Mouse (Mus musculus): Measurements from ENCODE around the gene Art2b. TPM values are rescaled to one million over a fixed set of nuclear protein-coding genes. Genes with fewer than 3 reads are reported as not detected.
"Not testable (repeated sequence)": the region's sequence is repeated elsewhere in the genome, so short reads cannot be mapped to it uniquely, and the experiment has no call there.

The Art2b gene
- polyA plus RNA-seq, 1 experiment from 2014 or later, result not detected

DNA sequence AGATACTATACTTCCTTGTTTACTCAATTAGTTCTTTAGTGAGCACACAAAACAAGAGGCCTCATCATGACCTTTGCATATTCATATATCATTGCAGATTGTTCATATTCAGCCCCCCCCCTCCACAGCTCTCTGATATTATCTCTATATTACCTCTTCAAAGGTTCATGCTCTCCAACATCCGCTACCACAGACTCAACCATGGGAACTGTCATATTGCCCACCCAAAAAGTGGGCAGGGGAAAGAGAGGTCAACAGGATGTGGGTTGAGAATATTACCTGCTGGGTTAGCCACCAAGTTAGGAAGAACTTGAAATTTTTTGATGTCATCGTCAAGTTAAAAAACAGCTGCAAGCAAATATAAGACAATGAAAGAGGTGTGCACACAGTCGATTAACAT lies 29.9 kb downstream of the Art2b start:
- not testable (repeated sequence) for H3K27me3 ChIP-seq; H3K4me2 ChIP-seq; H3K4me1 ChIP-seq; H3K9me3 ChIP-seq; ATAC-seq (ENCODE audit: low FRiP score); H3K4me3 ChIP-seq (replicated peaks); H3K27ac ChIP-seq; H3K36me3 ChIP-seq (replicated peaks); H3K9ac ChIP-seq
- WGBS, result 92% methylated on average over 3 of the region's 3 CpGs

DNA sequence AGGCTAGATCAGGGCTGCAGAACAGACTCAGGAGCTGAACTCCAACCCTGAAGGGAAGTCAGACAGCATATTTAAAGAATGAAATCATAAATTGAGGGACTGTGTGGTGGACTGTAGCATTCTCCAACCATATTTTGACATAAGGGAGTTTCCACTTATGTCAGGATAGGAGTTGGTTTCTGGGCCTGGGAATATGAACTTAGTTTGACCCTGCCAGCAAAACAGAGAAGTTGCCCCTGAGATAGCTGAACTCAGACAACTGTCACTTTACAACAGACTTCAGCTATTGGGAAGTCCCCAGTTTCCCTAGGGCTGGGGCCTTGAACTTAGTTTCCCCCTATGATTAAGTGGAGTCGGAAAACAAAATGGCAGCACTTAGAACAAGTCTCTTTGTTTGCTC lies 33.9 kb downstream of the Art2b start:
- Histone ChIP-seq H3K9me3 (no peaks in the 10 kb centered on the region), H3K36me3 (replicated peaks) (no peaks in the 10 kb centered on the region), H3K27me3 (no peaks in the 10 kb centered on the region), H3K4me3 (replicated peaks) (no peak overlapping the region), H3K27ac (no peak overlapping the region), H3K4me2 (no peak overlapping the region), H3K9ac (no peak overlapping the region), H3K4me1 (no peaks in the 10 kb centered on the region)
- no peak for ATAC-seq (ENCODE audit: low FRiP score)
- 83% methylated on average over 1 of the region's 1 CpGs for WGBS

- Histone ChIP-seq H3K4me1 (no peaks in the 10 kb centered on the region), H3K27ac (no peak overlapping the region), H3K4me2 (no peak overlapping the region), H3K9me3 (no peaks in the 10 kb centered on the region), H3K4me3 (replicated peaks) (no peak overlapping the region), H3K27me3 (no peaks in the 10 kb centered on the region), H3K9ac (no peak overlapping the region), H3K36me3 (replicated peaks) (no peaks in the 10 kb centered on the region)
- no peak for ATAC-seq (ENCODE audit: low FRiP score)
- 78% methylated on average over 7 of the region's 7 CpGs for WGBS
Measured at GRCm38 (mm10) chr7:101550686-101551485, 34.5 kb downstream of the Art2b start.

- Histone ChIP-seq H3K36me3 (replicated peaks) (no peaks in the 10 kb centered on the region), H3K9me3 (no peaks in the 10 kb centered on the region), H3K4me1 (no peaks in the 10 kb centered on the region), H3K27ac (no peak overlapping the region), H3K9ac (no peak overlapping the region), H3K4me2 (no peak overlapping the region), H3K4me3 (replicated peaks) (no peak overlapping the region), H3K27me3 (no peaks in the 10 kb centered on the region)
- WGBS, result 77% methylated on average over 3 of the region's 3 CpGs
- ATAC-seq (ENCODE audit: low FRiP score), result no peak
Measured at GRCm38 (mm10) chr7:101549266-101549665, 36.1 kb downstream of the Art2b start.

- Histone ChIP-seq H3K27ac (no peak overlapping the region), H3K9me3 (no peaks in the 10 kb centered on the region), H3K4me1 (no peaks in the 10 kb centered on the region), H3K27me3 (0 out of 2 replicates have a peak, but pooled peaks cover 7% of the 10 kb centered on the region), H3K36me3 (replicated peaks) (no peaks in the 10 kb centered on the region), H3K4me3 (replicated peaks) (no peak overlapping the region), H3K9ac (no peak overlapping the region), H3K4me2 (no peak overlapping the region)
- ATAC-seq (ENCODE audit: low FRiP score), result no peak
- WGBS, result 88% methylated on average over 3 of the region's 3 CpGs
Measured at GRCm38 (mm10) chr7:101547651-101548050, 37.7 kb downstream of the Art2b start.

DNA sequence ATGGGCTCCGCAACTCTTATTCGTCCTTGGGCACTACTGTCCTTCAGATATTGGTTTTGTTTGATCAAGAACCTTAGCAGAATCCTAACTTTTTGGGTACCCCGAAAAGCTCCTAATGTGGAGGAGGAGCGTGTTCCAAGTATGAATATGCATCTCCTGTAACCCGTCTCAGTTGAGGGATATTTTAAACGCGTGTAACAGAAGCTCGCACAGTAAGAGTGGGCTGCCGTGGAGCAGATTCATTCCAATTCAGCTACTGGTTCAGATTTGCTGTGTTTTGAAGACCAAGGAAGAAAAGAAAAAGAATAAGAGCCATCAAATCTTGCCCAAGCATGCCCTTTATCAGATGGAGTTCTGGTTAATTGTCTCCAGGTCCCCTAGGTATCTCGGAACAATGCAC lies 43.7 kb downstream of the Art2b start:
- H3K27ac ChIP-seq, result no peak overlapping the region
- no peak overlapping the region for H3K4me3 ChIP-seq (replicated peaks)
- H3K4me1 ChIP-seq, result 0 out of 2 replicates have a peak, but pooled peaks cover 3% of the 10 kb centered on the region
- no peak for ATAC-seq (ENCODE audit: low FRiP score)
- H3K27me3 ChIP-seq, result 0 out of 2 replicates have a peak, but pooled peaks cover 15% of the 10 kb centered on the region
- no peak overlapping the region for H3K9ac ChIP-seq
- no peak overlapping the region for H3K4me2 ChIP-seq
- 71% methylated on average over 10 of the region's 10 CpGs for WGBS
- H3K36me3 ChIP-seq (replicated peaks), result no peaks in the 10 kb centered on the region
- no peaks in the 10 kb centered on the region for H3K9me3 ChIP-seq

- H3K27me3 ChIP-seq, result 0 out of 2 replicates have a peak, but pooled peaks cover 15% of the 10 kb centered on the region
- no peak overlapping the region for H3K4me3 ChIP-seq (replicated peaks)
- no peak overlapping the region for H3K27ac ChIP-seq
- H3K9me3 ChIP-seq, result no peaks in the 10 kb centered on the region
- no peak overlapping the region for H3K4me2 ChIP-seq
- 5% methylated on average over 11 of the region's 11 CpGs for WGBS
- peak; percentile 68; the same call in 1 of the 2 replicates for ATAC-seq (ENCODE audit: low FRiP score)
- H3K4me1 ChIP-seq, result 0 out of 2 replicates have a peak, but pooled peaks cover 3% of the 10 kb centered on the region
- no peaks in the 10 kb centered on the region for H3K36me3 ChIP-seq (replicated peaks)
- H3K9ac ChIP-seq, result no peak overlapping the region
Measured at GRCm38 (mm10) chr7:101541132-101541531, 44.3 kb downstream of the Art2b start.

DNA sequence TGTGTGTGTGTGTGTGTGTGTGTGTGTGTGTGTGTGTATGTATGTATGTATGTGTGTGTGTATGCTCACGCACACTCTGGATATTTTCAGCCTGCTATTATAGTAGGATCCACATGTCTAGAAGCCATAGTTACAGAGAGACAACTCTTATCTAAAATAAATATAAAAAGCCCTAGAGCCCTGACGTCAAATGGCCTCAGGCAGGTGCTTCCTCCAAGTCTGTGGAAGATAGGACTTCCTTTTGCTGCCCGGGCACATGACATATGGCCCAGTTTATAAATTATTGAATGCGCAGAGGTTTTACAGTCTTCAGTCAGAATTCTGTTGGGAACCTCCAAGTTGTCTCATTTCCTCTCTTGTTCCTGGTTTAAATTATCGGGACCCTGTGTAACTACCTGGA lies 44.7 kb downstream of the Art2b start:
- Histone ChIP-seq H3K36me3 (replicated peaks) (no peaks in the 10 kb centered on the region), H3K4me2 (no peak overlapping the region), H3K27ac (no peak overlapping the region), H3K4me1 (0 out of 2 replicates have a peak, but pooled peaks cover 3% of the 10 kb centered on the region), H3K9ac (no peak overlapping the region), H3K27me3 (0 out of 2 replicates have a peak, but pooled peaks cover 15% of the 10 kb centered on the region), H3K9me3 (no peaks in the 10 kb centered on the region), H3K4me3 (replicated peaks) (no peak overlapping the region)
- ATAC-seq (ENCODE audit: low FRiP score), result no peak
- WGBS, result 80% methylated on average over 5 of the region's 5 CpGs

- WGBS, result 43% methylated on average over 9 of the region's 9 CpGs
- H3K4me1 ChIP-seq, result peaks cover 7% of the 10 kb centered on the region
- 0 out of 2 replicates have a peak, but pooled peaks cover 15% of the 10 kb centered on the region for H3K27me3 ChIP-seq
- H3K9me3 ChIP-seq, result no peaks in the 10 kb centered on the region
- no peak overlapping the region for H3K4me2 ChIP-seq
- no peak for ATAC-seq (ENCODE audit: low FRiP score)
- no peak overlapping the region for H3K9ac ChIP-seq
- H3K4me3 ChIP-seq (replicated peaks), result no peak overlapping the region
- H3K27ac ChIP-seq, result no peak overlapping the region
- H3K36me3 ChIP-seq (replicated peaks), result no peaks in the 10 kb centered on the region
Measured at GRCm38 (mm10) chr7:101539774-101540173, 45.6 kb downstream of the Art2b start.

GRCm38 (mm10) chr7:101538141-101538933 lies 47.1 kb downstream of the Art2b start:
- H3K9me3 ChIP-seq, result no peaks in the 10 kb centered on the region
- no peak overlapping the region for H3K9ac ChIP-seq
- 64% methylated on average over 14 of the region's 14 CpGs for WGBS
- no peak for ATAC-seq (ENCODE audit: low FRiP score)
- H3K4me2 ChIP-seq, result no peak overlapping the region
- peaks cover 13% of the 10 kb centered on the region; the same call in 1 of the 2 replicates for H3K27me3 ChIP-seq
- H3K4me3 ChIP-seq (replicated peaks), result no peak overlapping the region
- H3K4me1 ChIP-seq, result peaks cover 9% of the 10 kb centered on the region
- H3K27ac ChIP-seq, result no peak overlapping the region
- no peaks in the 10 kb centered on the region for H3K36me3 ChIP-seq (replicated peaks)

GRCm38 (mm10) chr7:101537541-101537940 lies 47.9 kb downstream of the Art2b start:
- H3K4me1 ChIP-seq, result peaks cover 9% of the 10 kb centered on the region
- no peaks in the 10 kb centered on the region for H3K36me3 ChIP-seq (replicated peaks)
- no peak overlapping the region for H3K4me2 ChIP-seq
- H3K27ac ChIP-seq, result no peak overlapping the region
- H3K9me3 ChIP-seq, result no peaks in the 10 kb centered on the region
- peaks cover 7% of the 10 kb centered on the region; the same call in 1 of the 2 replicates for H3K27me3 ChIP-seq
- no peak for ATAC-seq (ENCODE audit: low FRiP score)
- no peak overlapping the region for H3K9ac ChIP-seq
- no peak overlapping the region for H3K4me3 ChIP-seq (replicated peaks)
- WGBS, result 54% methylated on average over 8 of the region's 8 CpGs

- WGBS, result 76% methylated on average over 5 of the region's 5 CpGs
- no peak for ATAC-seq (ENCODE audit: low FRiP score)
- H3K27me3 ChIP-seq, result peaks cover 7% of the 10 kb centered on the region; the same call in 1 of the 2 replicates
- H3K4me2 ChIP-seq, result no peak overlapping the region
- no peaks in the 10 kb centered on the region for H3K36me3 ChIP-seq (replicated peaks)
- H3K4me1 ChIP-seq, result peaks cover 9% of the 10 kb centered on the region
- no peak overlapping the region for H3K9ac ChIP-seq
- no peaks in the 10 kb centered on the region for H3K9me3 ChIP-seq
- no peak overlapping the region for H3K4me3 ChIP-seq (replicated peaks)
- no peak overlapping the region for H3K27ac ChIP-seq
Measured at GRCm38 (mm10) chr7:101535517-101535916, 49.9 kb downstream of the Art2b start.

Measured in forebrain, embryonic 12.5 days (tissue).